Mouse (Mus musculus): Measurements from ENCODE around the gene Gm45208. TPM values are rescaled to one million over a fixed set of nuclear protein-coding genes. Genes with fewer than 3 reads are reported as not detected.

Gm45208 gene
- polyA plus RNA-seq, 1 experiment: 0.64 TPM

DNA sequence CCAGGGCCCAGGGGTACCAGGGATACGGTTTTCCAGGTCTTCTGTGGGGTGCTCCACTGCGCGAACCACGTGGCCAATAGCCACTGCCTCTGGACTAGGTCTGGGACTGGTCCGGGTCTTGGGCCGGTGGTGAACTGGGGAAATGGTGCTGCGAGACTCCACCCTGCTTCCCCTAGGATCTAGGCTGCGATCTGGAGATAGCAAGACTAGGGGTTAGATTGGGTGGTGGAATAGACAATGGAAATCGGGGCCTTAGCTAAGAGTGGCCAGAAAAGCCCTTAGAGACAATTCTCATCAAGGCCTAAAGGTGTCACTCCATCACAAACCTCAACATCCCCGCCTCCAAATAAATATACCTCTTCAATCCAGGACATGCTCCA, 47.1 kb upstream of the Gm45208 start:
- Histone ChIP-seq H3K36me3 (ENCODE audit: control insufficient read depth, insufficient read depth) (no peaks in the 10 kb centered on the region), H3K4me3 (no peak overlapping the region)
- TF ChIP-seq USF1 (IDR thresholded peaks at IDR 0.05; ENCODE audit: low read depth) (no peak), REST (IDR thresholded peaks at IDR 0.05; ENCODE audit: insufficient read depth, insufficient read length) (no peak), MYOG (IDR thresholded peaks at IDR 0.05; ENCODE audit: control insufficient read depth in 1 of 3, insufficient read depth in 1 of 3, insufficient read length in 2 of 3, low read depth in 2 of 3) (no peak), TCF3 (IDR thresholded peaks at IDR 0.05; ENCODE audit: insufficient read length, low read depth) (no peak), POLR2A (IDR thresholded peaks at IDR 0.05; ENCODE audit: insufficient read length, low read depth) (no peak), MYOD1 (IDR thresholded peaks at IDR 0.05; ENCODE audit: control insufficient read depth in 1 of 3, insufficient read length in 2 of 3, low read depth in 2 of 3) (no peak), POLR2AphosphoS2 (IDR thresholded peaks at IDR 0.05; ENCODE audit: insufficient read length, low read depth) (no peak), MAX (IDR thresholded peaks at IDR 0.05; ENCODE audit: low read depth) (no peak), TCF12 (IDR thresholded peaks at IDR 0.05; ENCODE audit: insufficient read depth, poor library complexity, severe bottlenecking) (no peak), E2F4 (IDR thresholded peaks at IDR 0.05; ENCODE audit: insufficient read depth) (no peak), CEBPB (IDR thresholded peaks at IDR 0.05; ENCODE audit: insufficient read depth, poor library complexity, severe bottlenecking) (no peak), SRF (IDR thresholded peaks at IDR 0.05; ENCODE audit: control insufficient read depth, insufficient read length, low read depth) (no peak)

GRCm38 (mm10) chrX:7678986-7679385, 43.1 kb upstream of the Gm45208 start:
- TF ChIP-seq USF1 (IDR thresholded peaks at IDR 0.05; ENCODE audit: low read depth) (no peak), REST (IDR thresholded peaks at IDR 0.05; ENCODE audit: insufficient read depth, insufficient read length) (no peak), MYOD1 (IDR thresholded peaks at IDR 0.05; ENCODE audit: control insufficient read depth in 1 of 3, insufficient read length in 2 of 3, low read depth in 2 of 3) (no peak), TCF12 (IDR thresholded peaks at IDR 0.05; ENCODE audit: insufficient read depth, poor library complexity, severe bottlenecking) (no peak), MAX (IDR thresholded peaks at IDR 0.05; ENCODE audit: low read depth) (no peak), TCF3 (IDR thresholded peaks at IDR 0.05; ENCODE audit: insufficient read length, low read depth) (no peak), POLR2A (IDR thresholded peaks at IDR 0.05; ENCODE audit: insufficient read length, low read depth) (no peak), CEBPB (IDR thresholded peaks at IDR 0.05; ENCODE audit: insufficient read depth, poor library complexity, severe bottlenecking) (no peak)
- no peaks in the 10 kb centered on the region for H3K27me3 ChIP-seq (ENCODE audit: control insufficient read depth, insufficient read depth, insufficient read length)
- no peak overlapping the region for H3K4me2 ChIP-seq (ENCODE audit: low read depth)
- peak overlapping the region; percentile 5 for H3K4me3 ChIP-seq
- no peaks in the 10 kb centered on the region for H3K79me2 ChIP-seq (ENCODE audit: control insufficient read depth, insufficient read depth)
- H3ac ChIP-seq (ENCODE audit: control insufficient read depth, insufficient read length): no peak overlapping the region
- no peaks in the 10 kb centered on the region for H3K36me3 ChIP-seq (ENCODE audit: control insufficient read depth, insufficient read depth)

More for the DNA sequence above, 47.1 kb upstream of the Gm45208 start:
- no peak overlapping the region for H3ac ChIP-seq (ENCODE audit: control insufficient read depth, insufficient read length)
- H3K79me2 ChIP-seq (ENCODE audit: control insufficient read depth, insufficient read depth): peaks cover 11% of the 10 kb centered on the region
- no peaks in the 10 kb centered on the region for H3K27me3 ChIP-seq (ENCODE audit: control insufficient read depth, insufficient read depth, insufficient read length)
- H3K4me2 ChIP-seq (ENCODE audit: low read depth): no peak overlapping the region

GRCm38 (mm10) chrX:7679405-7680056, 42.5 kb upstream of the Gm45208 start:
- Histone ChIP-seq H3K4me2 (ENCODE audit: low read depth) (peak overlapping the region; percentile 78), H3K27me3 (ENCODE audit: control insufficient read depth, insufficient read depth, insufficient read length) (no peaks in the 10 kb centered on the region), H3K79me2 (ENCODE audit: control insufficient read depth, insufficient read depth) (no peaks in the 10 kb centered on the region), H3K36me3 (ENCODE audit: control insufficient read depth, insufficient read depth) (no peaks in the 10 kb centered on the region), H3ac (ENCODE audit: control insufficient read depth, insufficient read length) (no peak overlapping the region), H3K4me3 (peak overlapping the region; percentile 5)
- TF ChIP-seq TCF12 (IDR thresholded peaks at IDR 0.05; ENCODE audit: insufficient read depth, poor library complexity, severe bottlenecking) (no peak), POLR2AphosphoS2 (IDR thresholded peaks at IDR 0.05; ENCODE audit: insufficient read length, low read depth) (peak; percentile 57)

DNA sequence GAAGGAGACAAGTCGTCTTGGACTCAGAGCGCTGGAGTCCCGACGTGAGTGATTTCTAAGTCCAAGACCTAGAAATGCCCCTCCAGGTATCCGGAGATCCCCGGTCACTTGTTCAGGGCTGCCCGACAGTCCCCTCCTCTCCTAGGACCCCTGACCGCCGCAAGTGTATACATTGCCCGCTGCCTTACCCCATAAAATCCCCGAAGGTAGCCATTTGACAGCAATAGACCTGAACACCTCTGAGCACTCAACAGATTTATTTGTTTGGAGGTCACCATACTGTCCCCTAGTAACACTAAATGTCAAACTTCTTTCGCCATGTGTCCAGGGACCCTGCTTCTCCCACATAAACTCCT, 42.0 kb upstream of the Gm45208 start:
- no peak overlapping the region for H3ac ChIP-seq (ENCODE audit: control insufficient read depth, insufficient read length)
- no peaks in the 10 kb centered on the region for H3K27me3 ChIP-seq (ENCODE audit: control insufficient read depth, insufficient read depth, insufficient read length)
- TF ChIP-seq REST (IDR thresholded peaks at IDR 0.05; ENCODE audit: insufficient read depth, insufficient read length): no peak
- no peak for TF ChIP-seq SRF (IDR thresholded peaks at IDR 0.05; ENCODE audit: control insufficient read depth, insufficient read length, low read depth)
- TF ChIP-seq MAX (IDR thresholded peaks at IDR 0.05; ENCODE audit: low read depth): no peak
- no peak for TF ChIP-seq CEBPB (IDR thresholded peaks at IDR 0.05; ENCODE audit: insufficient read depth, poor library complexity, severe bottlenecking)
- TF ChIP-seq MYOD1 (IDR thresholded peaks at IDR 0.05; ENCODE audit: control insufficient read depth in 1 of 3, insufficient read length in 2 of 3, low read depth in 2 of 3): no peak
- no peak for TF ChIP-seq TCF3 (IDR thresholded peaks at IDR 0.05; ENCODE audit: insufficient read length, low read depth)
- peak overlapping the region; percentile 78 for H3K4me2 ChIP-seq (ENCODE audit: low read depth)
- H3K79me2 ChIP-seq (ENCODE audit: control insufficient read depth, insufficient read depth): no peaks in the 10 kb centered on the region
- H3K36me3 ChIP-seq (ENCODE audit: control insufficient read depth, insufficient read depth): no peaks in the 10 kb centered on the region
- H3K4me3 ChIP-seq: peak overlapping the region; percentile 5

GRCm38 (mm10) chrX:7680864-7681263, 41.2 kb upstream of the Gm45208 start, which contains the start of gene Magix:
Gene Magix (minus strand): TSS chrX:7681251.
- Histone ChIP-seq H3K4me2 (ENCODE audit: low read depth) (peak within 1 kb of the TSS; percentile 78), H3K4me3 (no peak within 1 kb of the TSS), H3K36me3 (ENCODE audit: control insufficient read depth, insufficient read depth) (no peaks in the 10 kb centered on the region), H3K79me2 (ENCODE audit: control insufficient read depth, insufficient read depth) (no peaks in the 10 kb centered on the region), H3K27me3 (ENCODE audit: control insufficient read depth, insufficient read depth, insufficient read length) (no peaks in the 10 kb centered on the region), H3ac (ENCODE audit: control insufficient read depth, insufficient read length) (no peak within 1 kb of the TSS)
- TF ChIP-seq REST (IDR thresholded peaks at IDR 0.05; ENCODE audit: insufficient read depth, insufficient read length) (no peak), USF1 (IDR thresholded peaks at IDR 0.05; ENCODE audit: low read depth) (no peak), POLR2AphosphoS2 (IDR thresholded peaks at IDR 0.05; ENCODE audit: insufficient read length, low read depth) (no peak), POLR2A (IDR thresholded peaks at IDR 0.05; ENCODE audit: insufficient read length, low read depth) (no peak), SRF (IDR thresholded peaks at IDR 0.05; ENCODE audit: control insufficient read depth, insufficient read length, low read depth) (no peak), MAX (IDR thresholded peaks at IDR 0.05; ENCODE audit: low read depth) (no peak), MYOD1 (IDR thresholded peaks at IDR 0.05; ENCODE audit: control insufficient read depth in 1 of 3, insufficient read length in 2 of 3, low read depth in 2 of 3) (no peak), TCF3 (IDR thresholded peaks at IDR 0.05; ENCODE audit: insufficient read length, low read depth) (no peak), E2F4 (IDR thresholded peaks at IDR 0.05; ENCODE audit: insufficient read depth) (no peak), CEBPB (IDR thresholded peaks at IDR 0.05; ENCODE audit: insufficient read depth, poor library complexity, severe bottlenecking) (no peak), TCF12 (IDR thresholded peaks at IDR 0.05; ENCODE audit: insufficient read depth, poor library complexity, severe bottlenecking) (no peak), MYOG (IDR thresholded peaks at IDR 0.05; ENCODE audit: control insufficient read depth in 1 of 3, insufficient read depth in 1 of 3, insufficient read length in 2 of 3, low read depth in 2 of 3) (no peak)
